Mouse (Mus musculus) kidney, postnatal 0 days (tissue): ENCODE results near the gene Ankrd13b. TPM values are rescaled to one million over a fixed set of nuclear protein-coding genes. Genes with fewer than 3 reads are reported as not detected.

Experiments used
- ATAC-seq: fragments of 200-750 bp; cut with Nextera tagmentation; replicated peaks from 2 replicates; pipeline ENCODE4 v1.8.0; 2017; ENCODE audit warnings: low read depth, moderate number of reproducible peaks, moderate TSS enrichment, moderate library complexity; ENCODE audit not compliant: low FRiP score
- DNase-seq: peaks from one replicate; pipeline ENCODE4 v3.0.0-alpha.2; 2016; ENCODE audit warnings: low spot score
- H3K27ac ChIP-seq: fragments of 300-500 bp; sonication (generic); 2 replicates; pipeline ENCODE4 v1.5.1; 2014; ENCODE audit warnings: mild to moderate bottlenecking
- H3K27me3 ChIP-seq: fragments of 300-500 bp; sonication (generic); 2 replicates; pipeline ENCODE4 v1.6.1; 2014; ENCODE audit warnings: low read length, mixed read lengths; ENCODE audit not compliant: insufficient read depth
- H3K36me3 ChIP-seq: fragments of 300-500 bp; sonication (generic); 2 replicates; pipeline ENCODE4 v1.6.1; 2014; ENCODE audit warnings: low read length, mixed read lengths; ENCODE audit not compliant: insufficient read depth
- H3K4me1 ChIP-seq: fragments of 300-500 bp; sonication (generic); replicated peaks from 2 replicates; pipeline ENCODE4 v1.6.1; 2014; ENCODE audit warnings: antibody characterized with exemption, low read length, mixed read lengths; ENCODE audit not compliant: insufficient read depth
- H3K4me2 ChIP-seq: fragments of 300-500 bp; sonication (generic); 2 replicates; pipeline ENCODE4 v1.6.1; 2014; ENCODE audit warnings: mild to moderate bottlenecking, low read length, moderate library complexity, mixed read lengths
- H3K4me3 ChIP-seq: fragments of 300-500 bp; sonication (generic); replicated peaks from 2 replicates; pipeline ENCODE4 v1.5.1; 2014; ENCODE audit warnings: low read depth, low read length
- H3K9ac ChIP-seq: fragments of 300-500 bp; sonication (generic); 2 replicates; pipeline ENCODE4 v1.6.1; 2014; ENCODE audit warnings: low read depth, low read length
- H3K9me3 ChIP-seq: fragments of 300-500 bp; sonication (generic); replicated peaks from 2 replicates; pipeline ENCODE4 v1.6.1; 2016; ENCODE audit warnings: low read length, inconsistent platforms, mixed read lengths
- CTCF ChIP-seq: IDR thresholded peaks from 2 replicates; pipeline ENCODE4 v1.5.1; 2016; ENCODE audit warnings: antibody characterized with exemption, low read depth, mild to moderate bottlenecking, moderate library complexity
- WGBS: fragments of 180-500 bp; shearing (Covaris S2); extraction: QIAGEN DNeasy Blood & Tissue Kit; methylation state at CpG from one replicate; pipeline ENCODE4 v1.1.7; 2014; 5-methylcytosine and 5-hydroxymethylcytosine counted together
- polyA plus RNA-seq: library from polyadenylated mRNA; unstranded; fragments of >200 nt; fragmentation: Nextera tagmentation; extraction: Ambion mirVana; gene quantifications from 2 replicates; pipeline ENCODE4 v1.2.1, GENCODE M21; 2015

Gene Ankrd13b
- polyA plus RNA-seq, 1 experiment from 2014 or later = 6.4 TPM

DNA sequence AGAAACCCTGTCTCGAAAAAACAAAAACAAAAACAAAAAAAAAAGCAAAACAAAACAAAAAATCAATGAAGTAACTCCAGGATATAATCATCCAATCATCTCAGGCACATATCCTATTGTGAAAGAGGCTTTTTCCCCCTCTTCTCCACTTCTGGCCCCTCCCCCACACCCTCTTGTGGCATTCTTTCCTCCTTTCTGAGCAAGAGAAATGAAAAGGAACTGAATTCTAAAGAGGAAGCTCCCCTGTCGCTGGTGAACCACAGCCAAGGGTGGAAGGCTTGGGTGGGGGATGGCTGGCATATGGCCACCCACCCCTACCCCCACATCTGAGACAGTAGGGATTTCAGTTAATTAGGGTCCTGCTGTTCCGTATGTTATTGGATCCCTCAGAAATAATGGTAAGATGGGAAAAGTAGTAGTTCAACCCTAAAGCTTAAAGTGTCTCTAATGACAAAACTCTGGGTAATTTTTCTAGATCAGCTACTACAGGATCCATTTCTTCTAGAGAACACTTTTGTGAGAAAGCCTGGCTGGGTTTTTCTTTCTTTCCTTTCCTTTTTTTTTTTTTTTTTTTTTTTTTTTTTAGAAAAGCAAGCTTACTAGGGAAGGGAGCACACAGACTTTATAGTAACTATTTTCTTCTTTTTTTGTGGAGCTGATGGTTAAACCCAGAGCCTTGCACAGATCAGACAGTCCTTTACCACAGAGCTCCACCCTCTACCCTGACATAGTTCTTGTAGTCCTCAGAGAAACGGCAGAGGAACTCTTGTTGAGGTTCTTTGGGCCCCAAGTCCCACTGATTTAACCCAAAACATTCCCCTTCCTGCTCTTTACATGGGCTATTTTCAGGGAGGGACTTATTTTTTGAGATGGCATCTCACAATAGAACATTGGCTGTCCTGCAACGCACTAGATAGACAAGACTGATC, 31.4 kb upstream of the Ankrd13b start:
- TF ChIP-seq CTCF = no peak
- DNase-seq (no peak), ATAC-seq (no peak)
- Histone ChIP-seq H3K9me3 (no peaks in the 10 kb centered on the region), H3K9ac (no peak overlapping the region), H3K27ac (no peak overlapping the region), H3K4me2 (no peak overlapping the region), H3K4me1 (peaks cover under 1% of the 10 kb centered on the region; the same call in 1 of the 2 replicates), H3K36me3 (no peaks in the 10 kb centered on the region), H3K4me3 (no peak overlapping the region), H3K27me3 (no peaks in the 10 kb centered on the region)
- 54% methylated on average over 5 of the region's 5 CpGs for WGBS

DNA sequence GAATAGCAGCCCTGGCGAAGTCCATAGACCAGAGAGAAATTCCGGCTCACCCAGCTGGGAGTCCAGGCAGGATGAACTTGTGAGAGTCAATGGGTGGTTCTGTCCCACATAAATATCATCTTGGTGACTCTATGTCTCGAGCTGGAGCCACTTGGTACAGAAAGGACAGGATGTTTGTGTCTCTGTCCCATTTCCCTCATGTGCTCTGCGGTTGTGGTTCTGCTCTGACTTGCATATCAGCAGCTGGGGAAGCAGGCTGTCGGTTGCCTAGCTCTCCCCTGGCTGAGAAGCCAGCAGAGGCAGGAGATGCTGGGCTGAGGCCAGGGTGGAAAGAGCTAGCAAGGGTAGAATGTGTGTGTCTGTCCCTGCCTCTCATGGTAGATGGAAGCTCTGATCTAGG, 29.6 kb upstream of the Ankrd13b start, which contains the start of gene Gm10392:
TSS of gene Gm10392 (minus strand) at position 156 of the 400 bp plus-strand sequence.
- no peak for ATAC-seq
- 58% methylated on average over 5 of the region's 5 CpGs for WGBS
- no peaks in the 10 kb centered on the region for H3K27me3 ChIP-seq
- no peaks in the 10 kb centered on the region for H3K36me3 ChIP-seq
- no peak within 1 kb of the TSS for H3K4me3 ChIP-seq
- DNase-seq = no peak
- no peaks in the 10 kb centered on the region for H3K9me3 ChIP-seq
- no peak within 1 kb of the TSS for H3K4me2 ChIP-seq
- H3K9ac ChIP-seq = no peak within 1 kb of the TSS
- no peak for TF ChIP-seq CTCF
- peaks cover 12% of the 10 kb centered on the region for H3K4me1 ChIP-seq
- H3K27ac ChIP-seq = no peak within 1 kb of the TSS

DNA sequence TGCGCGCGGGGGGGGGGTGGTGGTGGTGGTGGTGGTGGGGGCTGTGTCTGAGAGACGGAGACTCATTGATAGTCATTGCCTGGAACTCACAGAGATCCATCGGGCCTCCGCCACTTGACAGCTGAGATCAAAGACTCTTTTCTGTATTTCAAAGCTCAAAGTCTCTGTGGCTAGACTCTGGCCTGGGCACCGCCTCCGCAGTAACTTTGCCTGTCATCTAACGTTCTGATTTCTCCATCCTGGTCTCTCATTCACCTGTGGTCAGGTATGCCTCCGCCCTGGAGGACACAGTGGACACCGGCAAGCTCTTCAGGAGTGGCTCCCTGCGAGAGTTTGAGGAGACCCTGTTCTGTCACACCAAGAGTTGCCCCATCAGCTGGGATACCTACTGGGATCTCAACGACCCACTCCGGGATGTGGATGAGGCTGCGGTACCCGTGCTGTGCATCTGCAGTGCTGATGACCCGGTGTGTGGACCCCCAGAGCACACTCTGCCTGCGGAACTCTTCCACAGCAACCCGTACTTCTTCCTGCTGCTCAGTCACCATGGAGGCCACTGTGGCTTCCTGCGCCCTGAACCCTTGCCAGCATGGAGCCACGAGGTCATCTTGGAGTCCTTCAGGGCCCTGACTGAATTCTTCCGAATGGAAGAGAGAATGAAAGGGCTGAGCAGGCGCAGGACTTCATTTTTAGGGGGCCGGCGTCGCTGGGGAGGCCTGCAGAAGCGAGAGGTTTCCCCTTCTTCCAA, 28.7 kb upstream of the Ankrd13b start:
- TF ChIP-seq CTCF = no peak
- WGBS = 75% methylated on average over 27 of the region's 27 CpGs

DNA sequence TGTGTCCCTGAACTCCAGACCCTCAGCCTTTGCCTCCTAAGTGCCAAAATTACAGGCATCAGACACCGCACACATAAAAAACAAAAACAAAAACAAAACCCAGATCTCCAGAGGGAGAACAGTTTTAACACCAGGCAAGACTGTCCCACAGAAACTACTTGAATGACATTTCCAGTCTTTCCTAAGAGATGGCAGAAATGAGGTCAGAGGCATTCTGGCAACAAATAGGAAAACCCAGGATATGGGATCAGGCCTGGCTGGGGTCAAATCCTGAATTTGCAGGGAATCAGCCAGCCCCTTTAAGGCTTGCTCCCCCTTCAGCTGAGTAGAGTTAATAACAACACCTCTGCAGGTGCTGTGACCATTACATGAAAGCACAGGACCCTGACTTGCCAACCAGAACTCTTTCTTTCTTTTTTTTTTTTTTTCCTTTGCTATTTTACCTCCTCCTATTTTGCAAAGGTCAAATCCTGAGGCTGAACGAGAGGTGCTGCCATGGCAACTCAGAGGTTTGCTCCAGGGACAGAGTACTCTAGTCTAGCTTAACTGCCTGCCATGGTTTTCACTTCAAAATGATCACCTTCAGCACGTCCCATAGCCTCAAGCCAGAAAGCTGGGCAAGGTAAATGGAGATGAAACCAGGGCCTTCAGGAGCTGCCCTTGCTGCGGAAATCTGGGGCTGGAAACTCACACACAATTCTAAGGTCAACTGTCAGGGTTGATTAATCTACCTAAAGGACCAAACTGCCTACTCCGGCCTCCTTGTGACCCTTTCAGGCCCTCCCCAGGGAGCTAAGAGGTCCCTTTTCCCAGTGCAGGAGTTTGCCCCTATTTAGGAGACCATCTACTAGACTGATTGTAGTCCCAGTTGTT, 27.3 kb upstream of the Ankrd13b start:
- H3K4me2 ChIP-seq = no peak overlapping the region
- H3K27ac ChIP-seq = no peak overlapping the region
- H3K4me1 ChIP-seq = peaks cover 22% of the 10 kb centered on the region
- DNase-seq (no peak), ATAC-seq (no peak)
- WGBS = 62% methylated on average over 5 of the region's 5 CpGs
- TF ChIP-seq CTCF = no peak; the same call in 1 of the 2 replicates
- no peak overlapping the region for H3K4me3 ChIP-seq
- no peaks in the 10 kb centered on the region for H3K36me3 ChIP-seq
- no peak overlapping the region for H3K9ac ChIP-seq
- H3K27me3 ChIP-seq = no peaks in the 10 kb centered on the region
- no peaks in the 10 kb centered on the region for H3K9me3 ChIP-seq

More for the DNA sequence above, 28.7 kb upstream of the Ankrd13b start:
- Histone ChIP-seq H3K36me3 (no peaks in the 10 kb centered on the region), H3K27me3 (no peaks in the 10 kb centered on the region), H3K4me2 (no peak overlapping the region), H3K4me3 (no peak overlapping the region), H3K4me1 (peaks cover 18% of the 10 kb centered on the region), H3K27ac (no peak overlapping the region), H3K9me3 (no peaks in the 10 kb centered on the region), H3K9ac (no peak overlapping the region)
- ATAC-seq = no peak
- DNase-seq = no peak

DNA sequence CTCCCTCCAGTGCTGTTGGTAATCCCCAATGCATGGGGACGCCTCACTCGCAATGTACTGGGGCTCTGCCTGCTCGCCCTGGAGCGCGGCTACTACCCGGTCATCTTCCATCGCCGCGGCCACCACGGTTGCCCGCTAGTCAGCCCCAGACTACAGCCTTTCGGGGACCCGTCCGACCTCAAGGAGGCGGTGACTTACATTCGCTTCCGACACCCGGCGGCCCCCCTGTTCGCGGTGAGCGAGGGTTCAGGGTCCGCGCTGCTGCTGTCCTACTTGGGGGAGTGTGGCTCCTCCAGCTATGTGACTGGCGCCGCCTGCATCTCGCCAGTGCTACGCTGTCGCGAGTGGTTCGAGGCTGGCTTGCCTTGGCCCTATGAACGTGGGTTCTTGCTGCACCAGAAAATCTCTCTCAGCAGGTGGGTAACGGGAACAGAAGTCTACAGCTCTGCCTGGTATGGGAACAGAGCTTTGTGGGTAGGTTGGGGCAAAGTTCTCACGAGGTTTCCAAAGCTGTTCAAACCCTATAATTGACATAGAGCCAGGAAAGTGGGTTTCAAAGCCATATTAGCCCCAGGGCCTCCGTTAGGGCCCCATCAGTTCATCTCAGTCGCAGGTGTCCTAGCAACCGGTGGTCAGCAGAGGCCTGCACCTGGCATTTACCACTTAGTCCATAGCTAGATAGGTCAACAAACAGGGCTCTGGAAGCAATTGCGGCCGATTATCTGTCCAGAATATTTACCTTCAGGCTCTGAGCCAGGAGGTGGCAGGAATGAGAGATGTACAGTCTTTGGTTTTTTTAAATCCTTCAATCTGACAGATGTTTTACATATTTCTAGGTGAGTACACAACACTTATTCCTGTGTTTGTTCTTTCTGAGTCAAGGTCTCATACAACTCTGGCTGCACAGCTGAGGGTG, 26.4 kb upstream of the Ankrd13b start, which contains the start of gene Trp53i13:
TSS of gene Trp53i13 (minus strand) at position 344 of the 916 bp plus-strand sequence.
- WGBS = 10% methylated on average over 39 of the region's 39 CpGs
- H3K27ac ChIP-seq = 0 out of 2 replicates have a peak within 1 kb of the TSS, but pooled peaks have one; percentile 13
- peak within 1 kb of the TSS; percentile 43 for H3K4me3 ChIP-seq
- ATAC-seq (no peak), DNase-seq (no peak)
- no peaks in the 10 kb centered on the region for H3K36me3 ChIP-seq
- no peaks in the 10 kb centered on the region for H3K27me3 ChIP-seq
- H3K4me1 ChIP-seq = peaks cover 22% of the 10 kb centered on the region
- no peak for TF ChIP-seq CTCF
- peak within 1 kb of the TSS; percentile 50 for H3K9ac ChIP-seq
- H3K4me2 ChIP-seq = peak within 1 kb of the TSS; percentile 91
- H3K9me3 ChIP-seq = no peaks in the 10 kb centered on the region
